Mouse (Mus musculus) forebrain, embryonic 11.5 days (tissue): ENCODE results near the gene Tgfbr3. TPM values are rescaled to one million over a fixed set of nuclear protein-coding genes. Genes with fewer than 3 reads are reported as not detected.

Experiments used
- ATAC-seq: fragments of 200-750 bp; cut with Nextera tagmentation; replicated peaks from 2 replicates; pipeline ENCODE4 v1.8.0; 2017; ENCODE audit warnings: moderate TSS enrichment; ENCODE audit not compliant: low FRiP score
- DNase-seq: peaks from one replicate; pipeline ENCODE4 v3.0.0-alpha.2; 2017; ENCODE audit warnings: low spot score
- H3K27ac ChIP-seq: fragments of 300-500 bp; sonication (generic); 2 replicates; pipeline ENCODE4 v1.5.1; 2014; ENCODE audit warnings: low read depth, low read length
- H3K27me3 ChIP-seq: fragments of 300-500 bp; sonication (generic); 2 replicates; pipeline ENCODE4 v1.6.1; 2014; ENCODE audit warnings: mild to moderate bottlenecking, low read length, mixed read lengths; ENCODE audit not compliant: control insufficient read depth, insufficient read depth
- H3K36me3 ChIP-seq: fragments of 300-500 bp; sonication (generic); 2 replicates; pipeline ENCODE4 v1.6.1; 2014; ENCODE audit warnings: mild to moderate bottlenecking, low read length, moderate library complexity, mixed read lengths; ENCODE audit not compliant: control insufficient read depth, insufficient read depth
- H3K4me1 ChIP-seq: fragments of 300-500 bp; sonication (generic); replicated peaks from 2 replicates; pipeline ENCODE4 v1.6.1; 2014; ENCODE audit warnings: low read length, mixed read lengths; ENCODE audit not compliant: control insufficient read depth, insufficient read depth
- H3K4me2 ChIP-seq: fragments of 300-500 bp; sonication (generic); 2 replicates; pipeline ENCODE4 v1.6.1; 2014; ENCODE audit warnings: low read depth, mild to moderate bottlenecking, low read length, moderate library complexity, mixed read lengths; ENCODE audit not compliant: severe bottlenecking
- H3K4me3 ChIP-seq: fragments of 300-500 bp; sonication (generic); 2 replicates; pipeline ENCODE4 v1.5.1; 2014; ENCODE audit warnings: low read depth, low read length
- H3K9ac ChIP-seq: fragments of 300-500 bp; sonication (generic); 2 replicates; pipeline ENCODE4 v1.6.1; 2014; ENCODE audit warnings: low read length
- H3K9me3 ChIP-seq: fragments of 300-500 bp; sonication (generic); 2 replicates; pipeline ENCODE4 v1.6.1; 2016; ENCODE audit warnings: low read length, mixed read lengths; ENCODE audit not compliant: control insufficient read depth
- WGBS: fragments of 180-500 bp; shearing (Covaris S2); extraction: QIAGEN DNeasy Blood & Tissue Kit; methylation state at CpG from one replicate; pipeline ENCODE4 v1.1.7; 2014; 5-methylcytosine and 5-hydroxymethylcytosine counted together
- polyA plus RNA-seq: library from polyadenylated mRNA; unstranded; fragments of >200 nt; fragmentation: Nextera tagmentation; extraction: Ambion mirVana; gene quantifications from 2 replicates; pipeline ENCODE4 v1.2.1, GENCODE M21; 2014

Gene Tgfbr3
- polyA plus RNA-seq, 1 experiment from 2014 or later = 6.9 TPM

DNA sequence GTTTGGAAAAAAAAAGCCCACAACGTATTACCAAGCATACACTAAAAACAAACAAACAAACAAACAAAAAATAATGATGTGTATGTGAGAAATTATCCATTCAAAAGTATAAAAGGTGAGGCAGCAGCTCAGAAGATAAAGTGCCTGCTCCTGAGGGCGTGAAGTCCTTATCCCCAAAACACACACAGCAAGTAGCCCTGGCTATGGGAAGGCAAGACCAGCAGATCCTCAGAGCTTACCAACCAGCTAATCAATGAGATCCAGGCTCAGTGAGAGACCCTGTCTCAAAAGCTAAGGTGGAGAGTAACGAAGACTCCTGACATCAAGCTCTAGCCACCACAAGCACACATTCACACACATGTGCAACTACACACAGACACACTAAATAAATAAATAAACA, 70.8 kb downstream of the Tgfbr3 start:
- H3K36me3 ChIP-seq = no peaks in the 10 kb centered on the region
- ATAC-seq = no peak
- H3K27ac ChIP-seq = no peak overlapping the region

DNA sequence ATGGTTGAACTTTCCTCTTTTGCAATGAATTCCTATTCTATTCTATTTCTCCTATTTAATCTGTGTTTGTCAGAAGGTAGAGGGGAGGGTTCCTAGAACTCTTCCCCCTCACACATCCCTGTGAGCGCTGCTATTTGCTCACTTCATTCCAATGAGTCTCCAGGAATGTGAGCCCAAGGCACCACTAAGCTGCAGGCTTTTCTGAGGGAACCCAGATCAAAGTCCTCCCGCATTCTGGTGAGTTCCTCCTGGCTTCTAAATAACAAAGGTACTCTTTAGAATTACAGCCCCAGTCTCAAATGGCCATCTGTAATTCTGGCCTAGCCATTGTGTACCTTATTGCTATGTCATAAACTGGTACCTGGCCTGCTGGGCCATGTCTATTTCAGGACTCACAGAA, 72.3 kb downstream of the Tgfbr3 start:
- DNase-seq = no peak
- WGBS = 37% methylated on average over 2 of the region's 2 CpGs
- Histone ChIP-seq H3K4me2 (no peak overlapping the region), H3K36me3 (no peaks in the 10 kb centered on the region), H3K4me1 (no peaks in the 10 kb centered on the region), H3K9me3 (no peaks in the 10 kb centered on the region), H3K27me3 (no peaks in the 10 kb centered on the region), H3K9ac (no peak overlapping the region), H3K27ac (no peak overlapping the region), H3K4me3 (no peak overlapping the region)
- ATAC-seq = no peak

More for the DNA sequence above, 70.8 kb downstream of the Tgfbr3 start:
- no peaks in the 10 kb centered on the region for H3K9me3 ChIP-seq
- H3K4me3 ChIP-seq = no peak overlapping the region
- no peak overlapping the region for H3K4me2 ChIP-seq
- no peak overlapping the region for H3K9ac ChIP-seq
- no peaks in the 10 kb centered on the region for H3K27me3 ChIP-seq
- H3K4me1 ChIP-seq = no peaks in the 10 kb centered on the region
- WGBS = 75% methylated on average over 3 of the region's 3 CpGs
- DNase-seq = no peak

DNA sequence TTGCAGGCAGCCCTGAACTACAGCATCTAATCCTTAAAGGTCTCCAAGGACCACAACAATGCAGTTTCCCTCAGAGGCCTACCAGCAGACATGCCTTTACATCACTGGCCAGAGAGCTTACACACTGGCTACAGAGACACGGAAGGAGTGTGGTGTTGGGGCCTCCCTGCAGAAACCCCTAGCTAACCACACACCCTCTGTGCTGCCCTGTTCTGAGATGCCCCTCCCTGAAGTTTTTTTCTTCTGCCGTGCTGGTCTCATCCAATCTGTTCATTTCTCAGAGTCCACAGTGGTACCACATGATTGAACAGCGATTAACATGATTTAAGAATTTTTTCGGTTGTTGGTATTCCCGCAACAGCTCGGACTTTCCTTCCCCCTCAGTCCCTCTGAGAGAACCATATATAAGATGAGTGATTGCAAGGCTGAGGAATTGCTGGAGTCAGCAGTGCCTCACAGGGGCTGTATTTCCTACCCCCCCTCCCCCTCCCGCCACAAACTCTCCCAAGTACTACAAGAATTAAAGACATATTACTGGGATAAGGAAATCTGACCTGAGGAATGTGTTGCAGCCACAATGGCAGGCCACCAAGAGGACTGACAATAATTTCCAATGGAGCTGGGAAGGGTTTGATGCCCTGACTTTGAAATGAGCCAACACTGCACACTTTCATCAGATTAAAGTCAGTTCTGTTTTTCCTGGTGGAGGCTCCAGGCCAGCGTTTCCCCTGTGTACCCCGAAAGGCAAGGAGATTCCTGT, 75.9 kb downstream of the Tgfbr3 start:
- 89% methylated on average over 9 of the region's 9 CpGs for WGBS
- no peak overlapping the region for H3K9ac ChIP-seq
- H3K4me3 ChIP-seq = no peak overlapping the region
- H3K4me1 ChIP-seq = no peaks in the 10 kb centered on the region
- no peak for ATAC-seq
- H3K27ac ChIP-seq = no peak overlapping the region
- DNase-seq = no peak
- no peaks in the 10 kb centered on the region for H3K36me3 ChIP-seq
- no peak overlapping the region for H3K4me2 ChIP-seq
- no peaks in the 10 kb centered on the region for H3K9me3 ChIP-seq
- no peaks in the 10 kb centered on the region for H3K27me3 ChIP-seq

DNA sequence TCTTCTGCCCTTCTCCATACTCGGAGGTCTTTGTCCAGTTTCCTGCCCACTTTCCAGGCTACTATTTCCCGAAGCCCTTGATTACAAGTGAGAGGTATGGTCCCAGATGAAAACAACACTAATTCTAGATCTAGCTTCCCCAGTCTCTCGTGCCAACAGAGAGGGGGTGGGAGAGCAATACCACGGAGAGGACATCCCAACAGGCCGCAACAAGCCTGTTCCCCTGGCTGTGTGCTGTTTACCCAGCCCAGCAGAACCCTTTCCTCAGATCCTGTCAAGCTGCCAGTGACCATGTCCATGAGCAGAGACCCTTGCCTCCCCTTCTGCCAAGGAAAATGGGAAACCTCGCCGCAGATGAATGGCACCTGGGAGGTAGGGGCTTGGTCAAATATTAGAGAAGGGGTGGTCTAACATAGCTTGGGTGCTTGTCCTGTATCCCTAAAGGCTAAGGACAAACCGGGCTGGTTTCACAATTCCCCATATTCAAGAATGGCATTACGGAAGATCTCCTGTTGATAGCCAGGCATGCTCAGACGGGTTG, 77.5 kb downstream of the Tgfbr3 start:
- Histone ChIP-seq H3K36me3 (no peaks in the 10 kb centered on the region), H3K9me3 (no peaks in the 10 kb centered on the region), H3K4me2 (no peak overlapping the region), H3K9ac (no peak overlapping the region), H3K27me3 (no peaks in the 10 kb centered on the region), H3K4me3 (no peak overlapping the region), H3K27ac (no peak overlapping the region), H3K4me1 (no peaks in the 10 kb centered on the region)
- ATAC-seq = no peak
- no peak for DNase-seq
- WGBS = 90% methylated on average over 10 of the region's 10 CpGs

DNA sequence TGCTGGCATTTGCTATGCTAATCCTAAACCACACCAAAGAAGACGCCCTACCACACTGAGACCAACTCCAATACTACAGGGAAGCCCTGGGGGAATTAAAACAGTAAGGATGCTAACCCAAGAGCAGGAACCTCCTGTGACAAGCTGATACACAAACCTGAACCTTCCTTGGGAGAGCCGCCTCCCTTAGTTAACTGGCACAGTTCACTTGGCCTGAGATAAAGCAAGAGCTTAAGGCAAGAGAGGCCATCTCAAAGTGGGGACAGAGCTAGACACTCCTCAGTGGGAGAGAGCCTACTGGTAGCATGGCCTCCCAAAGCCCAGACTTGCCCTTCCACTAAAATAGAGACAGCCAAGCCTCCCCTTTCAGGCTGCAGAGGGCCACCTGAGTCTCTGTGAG, 79.4 kb downstream of the Tgfbr3 start:
- DNase-seq (no peak), ATAC-seq (no peak)
- no peak overlapping the region for H3K27ac ChIP-seq
- no peak overlapping the region for H3K4me2 ChIP-seq
- no peak overlapping the region for H3K4me3 ChIP-seq
- H3K9ac ChIP-seq = no peak overlapping the region
- no peaks in the 10 kb centered on the region for H3K36me3 ChIP-seq
- H3K9me3 ChIP-seq = no peaks in the 10 kb centered on the region
- no peaks in the 10 kb centered on the region for H3K4me1 ChIP-seq
- 70% methylated on average over 2 of the region's 2 CpGs for WGBS
- H3K27me3 ChIP-seq = no peaks in the 10 kb centered on the region

DNA sequence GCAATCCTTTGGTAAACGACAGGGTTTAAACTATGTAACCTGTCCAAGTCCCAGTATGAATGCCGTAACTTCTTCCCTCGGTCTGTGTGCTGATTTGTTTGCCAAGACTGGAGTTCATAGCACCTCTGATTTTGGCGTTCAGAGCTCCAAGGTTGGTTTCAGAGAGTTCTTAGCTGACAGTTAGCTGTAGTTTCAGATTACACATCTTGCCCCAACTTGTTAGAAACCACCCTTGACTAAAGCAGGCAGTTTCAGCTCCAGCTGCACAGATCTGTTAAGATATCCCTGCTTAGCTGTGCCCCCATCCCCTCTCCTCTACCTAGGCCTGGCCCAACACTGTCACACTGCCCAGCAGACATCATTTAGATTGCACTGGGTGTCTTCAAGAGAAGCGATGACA, 81.5 kb downstream of the Tgfbr3 start:
- Histone ChIP-seq H3K9ac (no peak overlapping the region), H3K36me3 (no peaks in the 10 kb centered on the region), H3K27me3 (no peaks in the 10 kb centered on the region), H3K9me3 (no peaks in the 10 kb centered on the region), H3K4me2 (no peak overlapping the region), H3K4me3 (no peak overlapping the region), H3K4me1 (no peaks in the 10 kb centered on the region), H3K27ac (no peak overlapping the region)
- DNase-seq (no peak), ATAC-seq (no peak)
- WGBS = 81% methylated on average over 5 of the region's 5 CpGs

DNA sequence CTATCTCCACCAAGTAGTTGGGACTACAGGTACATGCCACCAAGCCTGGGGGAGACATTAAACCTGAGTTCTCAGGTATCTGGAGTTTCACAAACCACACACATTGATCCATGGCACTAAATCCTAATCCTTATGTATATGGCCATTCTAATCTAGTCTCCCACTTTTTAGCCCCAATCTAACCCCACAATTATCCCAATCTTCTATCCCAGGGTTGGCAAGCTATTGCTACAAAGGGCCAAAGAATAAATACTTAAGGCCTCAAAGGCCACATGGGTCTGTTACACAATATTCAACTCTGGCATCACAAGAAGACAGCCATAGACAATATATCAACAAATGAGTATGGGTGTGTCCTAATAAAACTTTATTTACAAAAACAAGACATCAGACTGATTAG, 85.1 kb downstream of the Tgfbr3 start:
- no peak overlapping the region for H3K9ac ChIP-seq
- no peak overlapping the region for H3K4me3 ChIP-seq
- ATAC-seq = no peak

DNA sequence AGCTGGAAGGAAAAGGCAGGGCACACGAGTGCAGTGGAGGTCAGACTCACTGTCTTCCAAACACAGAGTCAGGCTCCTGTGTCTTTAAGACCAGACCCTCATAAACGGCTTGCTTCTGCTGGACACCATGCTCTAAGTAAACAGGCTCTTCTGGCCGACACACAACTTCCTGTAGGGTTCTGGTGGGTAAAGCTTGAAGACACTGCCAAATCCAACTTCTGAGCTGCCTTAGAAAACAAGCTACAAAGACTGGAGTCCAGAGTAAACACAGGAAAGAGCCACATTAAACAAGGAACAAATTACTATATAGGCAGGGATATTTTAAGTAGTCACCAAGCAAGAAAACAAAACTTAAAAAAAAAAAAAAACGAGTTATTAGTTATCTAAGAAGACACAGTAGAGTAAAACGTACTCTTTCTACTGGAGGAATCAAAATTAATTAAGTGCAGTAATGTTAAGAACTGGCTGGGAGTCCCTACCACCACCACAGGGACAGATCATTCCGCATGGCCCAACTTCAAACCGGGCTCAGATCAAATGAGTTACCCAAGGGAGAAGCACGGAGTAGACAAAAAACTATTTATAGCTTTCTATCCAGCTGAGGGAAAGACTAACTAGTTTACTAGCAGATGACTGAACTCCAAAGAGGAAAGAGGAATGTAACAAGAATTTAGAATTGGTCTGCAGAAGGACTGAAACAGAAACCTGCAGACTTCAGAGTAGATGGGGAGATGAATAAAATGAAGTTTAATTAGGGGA, 86.4 kb downstream of the Tgfbr3 start:
- 43% methylated on average over 8 of the region's 8 CpGs for WGBS
- DNase-seq = no peak
- Histone ChIP-seq H3K36me3 (no peaks in the 10 kb centered on the region), H3K4me1 (no peaks in the 10 kb centered on the region), H3K4me3 (no peak overlapping the region), H3K4me2 (no peak overlapping the region), H3K27me3 (no peaks in the 10 kb centered on the region), H3K27ac (no peak overlapping the region), H3K9me3 (no peaks in the 10 kb centered on the region), H3K9ac (no peak overlapping the region)
- no peak for ATAC-seq

More for the DNA sequence above, 85.1 kb downstream of the Tgfbr3 start:
- DNase-seq = no peak
- no peak overlapping the region for H3K27ac ChIP-seq
- H3K27me3 ChIP-seq = no peaks in the 10 kb centered on the region
- no peaks in the 10 kb centered on the region for H3K36me3 ChIP-seq
- no peak overlapping the region for H3K4me2 ChIP-seq
- H3K9me3 ChIP-seq = no peaks in the 10 kb centered on the region
- H3K4me1 ChIP-seq = no peaks in the 10 kb centered on the region
